Mouse (Mus musculus) neural tube, embryonic 14.5 days (tissue): ENCODE data around the gene Atp1b3. TPM values are rescaled to one million over a fixed set of nuclear protein-coding genes. Genes with fewer than 3 reads are reported as not detected.
"Not testable (repeated sequence)": the region's sequence is repeated elsewhere in the genome, so short reads cannot be mapped to it uniquely, and the experiment has no call there.

Experiments
- ATAC-seq: fragments of 200-750 bp; cut with Nextera tagmentation; 2 replicates; pipeline ENCODE4 v1.8.0; 2017; ENCODE audit warnings: low read depth, mild to moderate bottlenecking, moderate TSS enrichment, moderate library complexity
- H3K27ac ChIP-seq: fragments of 300-500 bp; sonication (generic); 2 replicates; pipeline ENCODE4 v1.5.1; 2014; ENCODE audit warnings: low read depth, mild to moderate bottlenecking, control low read depth, low read length, moderate library complexity, mixed read lengths
- H3K27me3 ChIP-seq: fragments of 300-500 bp; sonication (generic); 2 replicates; pipeline ENCODE4 v1.6.1; 2014; ENCODE audit warnings: low read length; ENCODE audit not compliant: control insufficient read depth, insufficient read depth
- H3K36me3 ChIP-seq: fragments of 300-500 bp; sonication (generic); 2 replicates; pipeline ENCODE4 v1.6.1; 2014; ENCODE audit warnings: low read length, mixed read lengths; ENCODE audit not compliant: control insufficient read depth, insufficient read depth
- H3K4me1 ChIP-seq: fragments of 300-500 bp; sonication (generic); 2 replicates; pipeline ENCODE4 v1.6.1; 2014; ENCODE audit warnings: low read length; ENCODE audit not compliant: control insufficient read depth, insufficient read depth
- H3K4me2 ChIP-seq: fragments of 300-500 bp; sonication (generic); 2 replicates; pipeline ENCODE4 v1.6.1; 2014; ENCODE audit warnings: mild to moderate bottlenecking, low read depth, low read length, control low read depth
- H3K4me3 ChIP-seq: fragments of 300-500 bp; sonication (generic); 2 replicates; pipeline ENCODE4 v1.5.1; 2014; ENCODE audit warnings: low read depth, low read length, control low read depth, mixed read lengths
- H3K9ac ChIP-seq: fragments of 300-500 bp; sonication (generic); replicated peaks from 2 replicates; pipeline ENCODE4 v1.6.1; 2014; ENCODE audit warnings: low read depth, mild to moderate bottlenecking, control low read depth, low read length, mixed read lengths
- H3K9me3 ChIP-seq: fragments of 300-500 bp; sonication (generic); 2 replicates; pipeline ENCODE4 v1.6.1; 2016; ENCODE audit warnings: low read length; ENCODE audit not compliant: control insufficient read depth
- WGBS: fragments of 180-500 bp; shearing (Covaris S2); extraction: QIAGEN DNeasy Blood & Tissue Kit; methylation state at CpG from one replicate; pipeline ENCODE4 v1.1.7; 2014; 5-methylcytosine and 5-hydroxymethylcytosine counted together
- polyA plus RNA-seq: library from polyadenylated mRNA; unstranded; fragments of >200 nt; fragmentation: Nextera tagmentation; extraction: Ambion mirVana; gene quantifications from 2 replicates; pipeline ENCODE4 v1.2.1, GENCODE M21; 2014

Gene Atp1b3
- 168 and 198 TPM in 2 replicates for polyA plus RNA-seq

GRCm38 (mm10) chr9:96364141-96364838 lies at the start of gene Atp1b3:
Atp1b3 (minus strand) TSS chr9:96364442.
- peak within 1 kb of the TSS; percentile 79 for H3K9ac ChIP-seq
- ATAC-seq, result peak; percentile 98
- under 1% methylated on average over 68 of the region's 81 CpGs for WGBS
- H3K4me1 ChIP-seq, result peaks cover 22% of the 10 kb centered on the region
- no peaks in the 10 kb centered on the region for H3K9me3 ChIP-seq
- peak within 1 kb of the TSS; percentile 65 for H3K4me2 ChIP-seq
- H3K27ac ChIP-seq, result peak within 1 kb of the TSS; percentile 85
- H3K4me3 ChIP-seq, result peak within 1 kb of the TSS; percentile 83
- H3K27me3 ChIP-seq, result no peaks in the 10 kb centered on the region
- H3K36me3 ChIP-seq, result no peaks in the 10 kb centered on the region

DNA sequence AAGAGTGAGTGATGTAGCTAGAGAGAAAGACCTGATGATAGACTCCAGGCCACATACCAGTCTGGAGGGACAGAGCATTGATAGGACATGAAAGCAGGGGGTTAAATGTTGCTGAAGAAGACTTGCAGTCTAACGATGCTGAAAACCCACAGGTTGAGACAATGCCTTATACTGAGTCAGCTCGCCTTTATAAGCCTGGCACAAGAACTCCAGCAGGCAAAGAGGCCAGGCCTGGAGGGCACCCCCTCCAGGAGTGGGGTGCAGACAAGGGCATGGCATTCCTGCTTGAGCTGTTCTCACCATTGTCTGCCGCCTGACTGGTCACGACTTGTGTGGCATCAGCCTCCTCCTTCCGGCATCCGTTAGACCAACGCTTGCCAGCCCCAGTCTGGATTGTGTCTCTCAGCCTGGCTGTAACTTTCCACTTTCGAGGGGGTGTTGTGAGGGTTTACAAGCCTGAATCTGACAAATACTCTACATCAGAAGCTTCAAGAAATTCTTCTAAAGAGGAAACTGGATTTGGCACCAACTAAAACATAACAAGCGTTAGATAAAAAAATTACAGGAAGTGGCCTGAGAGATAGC lies 48.7 kb upstream of the Atp1b3 start:
- no peak overlapping the region for H3K27ac ChIP-seq
- no peak overlapping the region for H3K9ac ChIP-seq
- H3K4me3 ChIP-seq, result no peak overlapping the region
- no peaks in the 10 kb centered on the region for H3K9me3 ChIP-seq
- H3K4me1 ChIP-seq, result no peaks in the 10 kb centered on the region
- WGBS, result 78% methylated on average over 9 of the region's 9 CpGs
- ATAC-seq, result no peak
- no peaks in the 10 kb centered on the region for H3K27me3 ChIP-seq
- no peak overlapping the region for H3K4me2 ChIP-seq
- no peaks in the 10 kb centered on the region for H3K36me3 ChIP-seq

DNA sequence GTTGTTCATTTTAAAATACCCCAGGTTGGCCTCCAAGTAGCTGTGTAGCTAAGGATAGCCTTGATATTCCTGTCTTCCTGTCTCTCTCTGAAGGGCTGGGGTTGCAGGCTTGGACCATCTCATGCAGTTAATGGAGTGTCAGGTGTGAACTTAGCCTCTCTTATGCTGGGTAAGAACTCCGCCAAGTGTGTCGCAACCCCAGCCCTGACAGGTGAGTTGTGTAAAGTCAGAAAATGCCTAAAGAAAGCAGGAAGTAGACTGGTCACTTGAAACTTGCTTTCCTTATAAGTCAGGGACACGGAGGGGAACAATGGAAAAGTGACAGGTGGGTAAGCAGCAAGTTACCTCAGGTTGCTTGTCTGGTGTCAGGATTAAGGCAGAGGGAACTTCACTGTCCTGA lies 40.1 kb upstream of the Atp1b3 start:
- H3K4me3 ChIP-seq, result no peak overlapping the region
- no peaks in the 10 kb centered on the region for H3K4me1 ChIP-seq
- H3K9ac ChIP-seq, result no peak overlapping the region
- no peak for ATAC-seq
- H3K36me3 ChIP-seq, result no peaks in the 10 kb centered on the region
- H3K4me2 ChIP-seq, result no peak overlapping the region
- H3K27ac ChIP-seq, result no peak overlapping the region
- H3K27me3 ChIP-seq, result no peaks in the 10 kb centered on the region
- H3K9me3 ChIP-seq, result no peaks in the 10 kb centered on the region
- WGBS, result 93% methylated on average over 3 of the region's 3 CpGs

DNA sequence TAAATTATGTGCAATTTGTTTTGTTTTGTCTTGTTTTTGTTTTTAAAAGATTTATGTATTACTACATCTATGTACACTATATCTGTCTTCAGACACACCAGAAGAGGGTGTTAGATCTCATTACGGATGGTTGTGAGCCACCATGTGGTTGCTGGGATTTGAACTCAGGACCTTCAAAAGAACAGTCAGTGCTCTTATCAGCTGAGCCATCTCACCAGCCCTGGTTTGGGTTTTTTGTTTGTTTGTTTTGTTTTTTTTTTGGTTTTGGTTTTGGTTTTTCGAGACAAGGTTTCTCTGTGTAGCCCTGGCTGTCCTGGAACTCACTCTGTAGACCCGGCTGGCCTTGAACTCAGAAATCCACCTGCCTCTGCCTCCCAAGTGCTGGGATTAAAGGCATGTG lies 35.7 kb upstream of the Atp1b3 start:
- not testable (repeated sequence) for H3K4me2 ChIP-seq, H3K4me3 ChIP-seq, H3K36me3 ChIP-seq, H3K27me3 ChIP-seq, H3K27ac ChIP-seq, ATAC-seq, H3K9ac ChIP-seq, H3K9me3 ChIP-seq, H3K4me1 ChIP-seq
- 95% methylated on average over 3 of the region's 3 CpGs for WGBS

DNA sequence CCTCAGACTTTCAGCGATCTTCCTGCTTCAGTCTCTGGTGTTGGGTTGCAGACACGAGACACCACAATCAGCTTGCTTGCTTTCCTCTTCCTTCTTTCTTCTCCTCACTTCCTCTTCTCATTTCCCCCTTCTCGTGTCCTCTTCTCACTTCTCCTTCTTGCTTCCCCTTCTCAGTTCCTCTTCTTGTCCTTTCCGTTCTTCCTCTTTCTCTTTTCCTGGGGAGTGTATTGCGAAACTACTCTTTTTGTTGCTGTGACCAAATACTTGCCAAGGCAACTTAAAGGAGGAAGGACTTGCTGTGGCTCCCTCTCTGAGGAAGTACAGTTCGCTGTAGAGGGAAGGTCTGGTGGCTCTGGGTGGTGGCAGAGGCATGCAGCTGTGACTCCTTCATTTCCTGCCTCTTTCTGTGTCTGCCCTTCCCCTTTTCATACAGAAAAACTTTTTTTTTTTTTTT lies 35.2 kb upstream of the Atp1b3 start:
- 77% methylated on average over 6 of the region's 6 CpGs for WGBS
- H3K4me2 ChIP-seq, result no peak overlapping the region
- no peaks in the 10 kb centered on the region for H3K36me3 ChIP-seq
- H3K9me3 ChIP-seq, result no peaks in the 10 kb centered on the region
- no peaks in the 10 kb centered on the region for H3K27me3 ChIP-seq
- no peak overlapping the region for H3K4me3 ChIP-seq
- no peak overlapping the region for H3K9ac ChIP-seq
- no peaks in the 10 kb centered on the region for H3K4me1 ChIP-seq
- no peak for ATAC-seq
- H3K27ac ChIP-seq, result no peak overlapping the region

DNA sequence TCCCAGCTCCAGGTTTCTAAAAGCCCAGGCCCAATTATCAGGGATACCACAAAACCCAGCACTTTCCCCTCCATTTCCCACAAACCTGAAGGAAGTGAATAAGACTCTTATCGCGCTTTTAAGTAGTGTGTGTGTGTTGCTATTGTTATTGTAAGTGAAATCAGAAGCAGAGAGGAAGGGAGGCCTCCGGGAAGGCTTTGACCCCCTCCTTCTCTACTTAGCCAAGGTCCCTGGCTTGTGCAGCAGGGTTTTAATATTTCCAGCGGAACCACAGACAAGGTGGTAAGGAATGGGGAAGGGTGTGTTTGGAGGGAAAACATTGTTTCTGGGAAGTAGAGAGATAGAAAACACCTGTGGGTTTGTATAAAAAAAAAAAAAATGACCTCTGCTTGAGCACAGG lies 34.4 kb upstream of the Atp1b3 start:
- no peaks in the 10 kb centered on the region for H3K4me1 ChIP-seq
- no peak overlapping the region for H3K9ac ChIP-seq
- no peaks in the 10 kb centered on the region for H3K36me3 ChIP-seq
- ATAC-seq, result no peak
- WGBS, result 51% methylated on average over 4 of the region's 4 CpGs
- H3K4me3 ChIP-seq, result no peak overlapping the region
- no peaks in the 10 kb centered on the region for H3K27me3 ChIP-seq
- no peaks in the 10 kb centered on the region for H3K9me3 ChIP-seq
- no peak overlapping the region for H3K27ac ChIP-seq
- no peak overlapping the region for H3K4me2 ChIP-seq

GRCm38 (mm10) chr9:96398165-96398564 lies 33.9 kb upstream of the Atp1b3 start:
- no peak overlapping the region for H3K4me2 ChIP-seq
- WGBS, result 38% methylated on average over 8 of the region's 8 CpGs
- H3K9me3 ChIP-seq, result no peaks in the 10 kb centered on the region
- H3K36me3 ChIP-seq, result no peaks in the 10 kb centered on the region
- ATAC-seq, result no peak
- no peaks in the 10 kb centered on the region for H3K27me3 ChIP-seq
- H3K27ac ChIP-seq, result no peak overlapping the region
- H3K4me1 ChIP-seq, result no peaks in the 10 kb centered on the region
- no peak overlapping the region for H3K4me3 ChIP-seq
- H3K9ac ChIP-seq, result no peak overlapping the region

DNA sequence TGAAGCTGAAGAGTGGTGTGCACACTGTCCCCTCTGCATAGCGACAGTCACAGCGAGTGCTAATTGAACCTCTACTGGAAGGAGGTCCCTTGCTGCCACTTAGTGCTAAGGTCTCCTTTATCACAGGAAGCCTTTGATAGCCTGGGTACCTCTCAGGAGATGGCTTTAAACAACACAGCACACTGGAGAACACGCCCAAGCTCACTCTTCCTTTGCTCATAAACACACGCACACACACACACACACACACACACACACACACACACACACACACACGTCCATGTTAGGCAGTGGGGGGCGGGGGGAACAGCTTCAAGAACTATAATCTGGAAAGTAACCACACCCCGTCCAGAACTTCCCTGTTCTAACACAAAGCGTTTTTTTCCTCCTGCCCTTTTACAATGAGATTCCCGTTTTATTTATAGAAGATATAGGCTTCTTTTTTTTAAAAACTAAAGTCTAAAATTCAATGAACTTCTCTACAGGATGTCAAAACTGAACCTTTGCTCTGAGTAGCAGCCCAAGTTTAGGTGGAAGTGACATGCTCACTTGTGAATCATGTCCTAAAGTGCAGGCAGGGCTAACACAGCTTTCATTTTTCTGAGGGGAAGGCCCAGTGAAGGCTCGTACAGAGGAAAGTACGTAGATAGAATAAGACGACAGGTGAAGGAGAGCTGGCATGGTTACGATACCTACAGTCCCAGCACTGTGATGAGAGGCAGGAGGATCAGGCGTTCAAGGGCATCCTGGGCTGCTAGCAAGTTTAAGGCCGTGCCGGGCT lies 30.9 kb upstream of the Atp1b3 start:
- H3K9me3 ChIP-seq, result no peaks in the 10 kb centered on the region
- no peaks in the 10 kb centered on the region for H3K4me1 ChIP-seq
- H3K27me3 ChIP-seq, result no peaks in the 10 kb centered on the region
- no peak for ATAC-seq
- H3K4me3 ChIP-seq, result no peak overlapping the region
- no peak overlapping the region for H3K27ac ChIP-seq
- no peaks in the 10 kb centered on the region for H3K36me3 ChIP-seq
- H3K4me2 ChIP-seq, result no peak overlapping the region
- no peak overlapping the region for H3K9ac ChIP-seq
- 77% methylated on average over 16 of the region's 16 CpGs for WGBS

- 84% methylated on average over 2 of the region's 2 CpGs for WGBS
Observed at GRCm38 (mm10) chr9:96393731-96394235, 29.5 kb upstream of the Atp1b3 start.

More at GRCm38 (mm10) chr9:96393731-96394235, 29.5 kb upstream of the Atp1b3 start:
- no peak overlapping the region for H3K9ac ChIP-seq
- no peaks in the 10 kb centered on the region for H3K36me3 ChIP-seq
- H3K4me1 ChIP-seq, result no peaks in the 10 kb centered on the region
- H3K4me2 ChIP-seq, result no peak overlapping the region
- no peak for ATAC-seq
- H3K9me3 ChIP-seq, result no peaks in the 10 kb centered on the region
- H3K4me3 ChIP-seq, result no peak overlapping the region
- H3K27ac ChIP-seq, result no peak overlapping the region
- no peaks in the 10 kb centered on the region for H3K27me3 ChIP-seq
